Mouse (Mus musculus): Measurements from ENCODE around the gene Taar5. TPM values are rescaled to one million over a fixed set of nuclear protein-coding genes. Genes with fewer than 3 reads are reported as not detected.

The Taar5 gene
- polyA plus RNA-seq (2012; rRNA removed): not detected in 2 replicates

DNA sequence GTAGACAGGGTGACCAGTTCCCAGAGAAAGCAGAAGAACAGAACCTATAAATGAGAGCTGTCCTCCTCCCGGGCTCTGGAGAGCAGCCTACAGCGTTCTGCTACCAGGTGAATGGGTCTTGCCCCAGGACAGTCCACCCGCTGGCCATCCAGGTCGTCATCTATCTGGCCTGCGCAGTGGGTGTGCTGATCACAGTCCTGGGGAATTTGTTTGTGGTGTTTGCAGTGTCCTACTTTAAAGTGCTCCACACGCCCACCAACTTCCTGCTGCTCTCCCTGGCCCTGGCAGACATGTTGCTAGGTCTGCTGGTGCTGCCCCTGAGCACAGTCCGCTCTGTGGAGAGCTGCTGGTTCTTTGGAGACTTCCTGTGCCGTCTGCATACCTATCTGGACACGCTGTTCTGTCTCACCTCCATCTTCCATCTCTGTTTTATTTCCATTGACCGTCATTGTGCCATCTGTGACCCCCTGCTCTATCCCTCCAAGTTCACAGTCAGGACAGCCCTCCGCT, at the start of gene Taar5:
TSS of gene Taar5 (plus strand) at position 51 of the 510 bp plus-strand sequence.
- DNase-seq (ENCODE audit: low spot score): no peak

DNA sequence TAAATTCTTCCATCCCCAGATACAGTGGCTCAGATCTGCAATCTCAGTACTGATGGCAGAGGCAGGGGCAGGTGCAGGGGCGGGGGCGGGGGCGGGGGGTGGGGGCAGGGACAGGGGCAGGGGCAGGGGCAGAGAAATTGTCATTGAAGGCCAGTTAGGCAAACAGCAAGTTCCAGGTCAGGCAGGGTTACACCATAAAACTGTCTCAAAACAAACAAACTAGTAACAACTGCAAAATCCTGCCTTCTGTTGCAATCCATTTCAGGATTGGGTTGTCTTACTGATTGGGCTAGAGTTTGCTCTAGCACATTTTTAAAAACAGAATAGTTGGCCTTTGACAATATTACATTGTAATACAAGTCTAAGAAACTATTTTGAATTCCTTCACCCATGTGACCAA, 48.0 kb upstream of the Taar5 start:
- no peak for DNase-seq (ENCODE audit: low spot score)

DNA sequence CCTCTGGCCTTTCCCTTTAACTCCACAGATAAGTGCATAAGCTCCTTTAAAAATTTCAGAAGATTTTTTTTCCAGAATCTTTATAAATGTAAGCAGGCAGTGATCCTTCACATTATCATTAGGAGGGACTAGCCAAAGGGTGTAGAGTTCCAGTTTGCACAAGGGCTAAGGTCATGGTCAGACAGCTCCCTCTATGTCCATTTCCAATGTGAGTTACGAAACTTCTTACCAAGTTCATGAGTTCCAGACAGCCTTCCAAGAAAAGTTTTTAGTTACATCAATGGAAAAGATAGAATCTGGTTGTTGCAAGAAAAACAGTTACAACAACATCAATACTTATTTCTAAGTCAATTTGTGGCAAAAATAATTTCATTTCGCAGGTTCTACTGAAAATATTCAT, 46.6 kb upstream of the Taar5 start:
- DNase-seq (ENCODE audit: low spot score): no peak

DNA sequence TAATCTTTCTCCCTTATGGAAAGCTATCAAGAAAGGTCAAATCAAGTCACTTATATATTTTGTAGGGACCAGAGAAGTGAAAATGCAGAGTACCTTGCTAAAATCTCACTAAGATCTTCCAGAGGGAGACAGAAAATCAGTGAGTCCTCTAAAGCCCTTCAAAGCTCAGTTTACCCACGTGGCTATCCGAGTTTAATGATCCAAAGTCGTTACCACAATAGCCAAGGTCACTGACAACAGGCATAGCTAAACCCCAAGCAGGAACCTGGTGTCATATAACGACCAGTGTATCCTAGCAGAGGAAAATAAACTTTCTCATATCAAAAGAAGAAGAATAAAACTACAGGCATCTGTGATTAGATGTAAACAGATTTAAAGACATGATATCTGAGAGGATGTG, 32.9 kb upstream of the Taar5 start:
- no peak for DNase-seq (ENCODE audit: low spot score)

DNA sequence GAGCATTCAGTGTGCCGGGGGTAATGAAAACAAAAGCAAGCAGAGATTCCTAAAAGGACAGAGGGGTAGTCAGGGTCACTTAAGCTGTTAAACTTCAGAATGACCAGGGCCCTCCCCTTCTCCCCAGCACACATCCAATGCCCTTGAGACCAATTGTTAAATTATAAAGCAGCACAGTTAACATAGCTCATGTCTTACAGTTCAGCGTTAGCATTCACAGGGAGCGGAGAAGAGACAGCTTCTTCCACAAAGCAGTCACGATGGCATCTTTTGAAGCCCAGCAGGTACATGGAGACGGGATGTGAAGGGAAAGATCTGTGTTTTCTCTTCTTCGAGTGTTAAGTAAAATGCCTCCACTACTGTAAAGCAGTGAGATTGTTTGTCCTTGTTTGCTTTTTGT, 32.2 kb upstream of the Taar5 start, which contains the start of gene Taar2:
TSS of gene Taar2 (plus strand) at position 261 of the 400 bp plus-strand sequence.
- DNase-seq (ENCODE audit: low spot score): no peak

DNA sequence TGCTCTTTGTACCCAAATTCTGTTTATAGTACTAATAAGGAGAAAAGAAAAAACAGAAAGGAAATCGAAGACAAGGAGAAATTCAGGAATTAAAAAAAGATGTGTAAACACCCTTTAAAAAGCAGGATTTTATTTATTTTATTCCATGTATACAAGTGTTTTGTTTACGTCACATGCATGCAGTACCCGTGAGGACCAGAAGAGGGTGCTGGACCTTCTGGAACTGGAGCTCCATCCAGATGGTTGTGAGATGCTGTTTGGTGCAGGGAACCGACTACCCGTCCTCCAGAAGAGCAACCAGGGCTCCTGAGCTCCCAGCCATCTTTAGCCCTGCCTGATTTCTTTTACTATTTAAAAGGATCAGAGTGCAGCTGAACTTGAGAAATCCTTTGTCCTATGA, 28.0 kb upstream of the Taar5 start:
- no peak for DNase-seq (ENCODE audit: low spot score)

DNA sequence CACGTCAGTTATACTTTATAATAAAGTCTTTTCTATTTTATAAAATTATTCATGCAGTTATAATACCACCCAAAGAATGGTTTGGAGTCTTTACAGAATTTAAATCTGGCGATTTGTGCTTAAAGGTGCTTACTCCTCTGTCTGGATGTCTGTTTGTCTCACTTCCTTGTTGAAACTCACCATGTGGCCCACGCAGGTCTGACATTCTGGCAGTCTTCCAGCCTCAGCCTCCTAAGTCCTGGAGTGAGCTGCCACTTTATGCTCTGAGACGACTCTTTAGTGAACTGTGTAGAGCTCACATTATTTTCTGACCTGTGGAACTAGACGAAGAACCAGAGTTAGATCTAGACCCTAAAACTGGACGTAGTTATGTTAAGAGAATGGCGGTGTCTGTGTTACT, 22.5 kb upstream of the Taar5 start:
- no peak for DNase-seq (ENCODE audit: low spot score)

DNA sequence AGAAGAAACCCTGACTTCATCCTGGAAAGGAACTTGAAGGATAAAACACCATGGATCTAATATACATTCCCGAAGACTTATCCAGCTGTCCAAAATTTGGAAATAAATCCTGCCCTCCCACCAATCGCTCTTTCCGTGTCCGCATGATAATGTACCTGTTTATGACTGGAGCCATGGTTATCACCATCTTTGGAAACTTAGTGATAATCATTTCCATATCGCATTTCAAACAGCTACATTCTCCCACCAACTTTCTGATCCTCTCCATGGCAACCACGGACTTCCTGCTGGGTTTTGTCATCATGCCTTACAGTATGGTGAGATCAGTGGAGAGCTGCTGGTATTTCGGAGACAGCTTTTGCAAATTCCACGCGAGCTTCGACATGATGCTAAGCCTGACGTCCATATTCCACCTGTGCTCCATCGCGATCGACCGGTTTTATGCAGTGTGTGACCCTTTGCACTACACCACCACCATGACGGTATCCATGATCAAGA, 20.9 kb upstream of the Taar5 start, which contains the start of gene Taar3:
TSS of gene Taar3 (plus strand) at position 51 of the 498 bp plus-strand sequence.
- DNase-seq (ENCODE audit: low spot score): no peak

DNA sequence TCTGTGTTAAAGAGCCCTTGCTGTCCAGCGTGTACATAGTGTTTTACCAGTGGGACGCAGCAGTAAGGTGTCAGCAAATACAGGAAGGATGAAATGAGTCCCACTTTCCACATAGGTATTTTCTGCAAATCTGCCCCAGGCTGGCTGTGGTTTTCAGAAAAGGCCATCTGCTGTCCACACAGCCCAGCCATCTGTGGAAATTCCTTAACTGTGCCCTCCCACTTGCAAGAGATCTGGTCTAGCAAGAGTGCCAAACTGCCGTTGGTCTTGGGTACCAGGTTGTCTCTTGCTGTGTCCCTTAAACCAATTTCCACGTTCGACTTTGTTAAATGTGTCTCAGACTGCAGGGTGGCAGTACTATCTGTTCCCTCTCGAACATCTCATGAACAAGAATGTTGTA, 18.8 kb upstream of the Taar5 start:
- no peak for DNase-seq (ENCODE audit: low spot score)

DNA sequence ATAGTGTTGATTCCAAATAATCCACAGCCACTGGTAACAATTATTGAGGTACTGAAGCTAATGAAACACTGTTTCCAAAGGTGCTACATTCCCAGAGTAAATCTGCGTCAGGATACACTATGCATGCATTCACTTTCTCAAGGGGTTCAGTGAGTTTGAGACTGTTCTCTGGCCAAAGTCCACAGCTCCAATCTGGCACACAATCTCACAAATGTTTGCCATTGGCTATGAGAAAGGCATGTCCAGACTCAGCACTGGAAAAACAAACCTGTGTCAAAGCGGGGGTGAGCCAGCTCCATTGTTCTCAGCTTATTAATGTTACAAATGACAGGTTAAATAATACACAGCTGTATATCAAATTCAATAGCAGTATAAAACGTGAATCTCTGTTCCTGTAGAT, 11.4 kb upstream of the Taar5 start:
- DNase-seq (ENCODE audit: low spot score): no peak

DNA sequence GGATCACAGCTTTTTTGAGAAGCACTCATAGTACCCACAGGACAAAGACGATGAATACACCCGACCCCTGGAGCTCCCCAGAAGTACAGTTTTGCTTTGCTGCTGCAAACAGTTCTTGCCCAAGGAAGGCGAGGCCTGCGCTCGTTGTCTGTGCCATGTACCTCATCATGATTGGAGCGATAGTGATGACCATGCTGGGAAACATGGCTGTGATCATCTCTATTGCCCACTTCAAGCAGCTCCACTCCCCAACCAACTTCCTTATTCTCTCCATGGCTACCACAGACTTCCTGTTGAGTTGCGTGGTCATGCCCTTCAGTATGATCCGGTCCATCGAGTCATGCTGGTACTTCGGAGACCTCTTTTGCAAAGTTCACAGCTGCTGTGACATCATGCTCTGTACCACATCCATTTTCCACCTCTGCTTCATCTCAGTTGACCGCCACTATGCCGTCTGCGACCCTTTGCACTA, 10.0 kb upstream of the Taar5 start, which contains the start of gene Taar4:
TSS of gene Taar4 (plus strand) at position 51 of the 472 bp plus-strand sequence.
- no peak for DNase-seq (ENCODE audit: low spot score)

DNA sequence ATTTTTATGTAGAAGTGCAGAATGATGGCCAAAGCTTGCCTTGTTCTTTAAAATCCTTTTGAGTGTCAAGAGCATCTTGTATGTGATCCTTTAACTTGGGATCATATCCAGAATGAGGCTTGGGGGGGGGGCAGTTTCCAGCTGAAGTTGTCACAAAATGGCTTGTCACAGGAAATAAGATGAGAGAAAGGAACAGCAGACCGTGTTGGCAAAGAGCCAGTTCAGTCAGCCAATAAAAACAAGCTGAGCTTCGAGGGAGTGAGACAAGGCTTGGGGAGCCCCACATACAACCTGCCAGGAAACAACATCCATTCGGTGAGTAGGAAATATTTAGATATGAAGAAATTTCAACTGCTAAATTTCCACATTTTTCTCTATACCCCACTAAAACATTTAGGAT, 7.1 kb upstream of the Taar5 start:
- no peak for DNase-seq (ENCODE audit: low spot score)

DNA sequence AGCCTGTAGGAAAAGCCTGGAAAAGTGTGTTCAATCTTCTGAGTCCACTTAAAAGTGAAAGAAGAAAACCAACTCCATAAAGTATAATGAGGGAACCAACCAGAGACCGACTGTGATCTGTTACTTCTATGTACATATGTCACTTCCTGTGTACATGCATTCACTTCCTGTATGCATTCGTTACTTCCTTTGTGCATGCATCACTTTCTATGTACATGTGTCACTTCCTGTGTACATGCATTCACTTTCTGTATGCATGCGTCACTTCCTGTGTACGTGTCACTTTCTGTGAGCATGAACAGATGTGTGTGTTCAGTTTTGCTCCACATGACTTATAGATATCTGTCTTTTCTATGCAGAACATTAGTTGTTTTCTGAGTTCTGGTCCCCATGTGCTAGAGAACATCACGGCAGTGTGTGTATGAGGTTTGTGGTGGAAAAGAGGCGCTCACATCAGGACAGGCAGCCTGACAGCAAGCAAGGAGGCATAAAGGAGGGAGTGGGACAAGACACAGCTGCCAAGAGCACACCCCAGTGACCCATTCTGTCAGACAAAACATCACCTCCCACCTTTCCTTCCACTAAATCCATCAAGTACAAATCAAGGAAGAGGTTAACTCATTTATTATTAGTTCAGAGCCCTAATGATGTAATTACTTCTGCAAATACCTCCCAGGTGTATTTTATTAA, 5.4 kb upstream of the Taar5 start:
- no peak for DNase-seq (ENCODE audit: low spot score)

DNA sequence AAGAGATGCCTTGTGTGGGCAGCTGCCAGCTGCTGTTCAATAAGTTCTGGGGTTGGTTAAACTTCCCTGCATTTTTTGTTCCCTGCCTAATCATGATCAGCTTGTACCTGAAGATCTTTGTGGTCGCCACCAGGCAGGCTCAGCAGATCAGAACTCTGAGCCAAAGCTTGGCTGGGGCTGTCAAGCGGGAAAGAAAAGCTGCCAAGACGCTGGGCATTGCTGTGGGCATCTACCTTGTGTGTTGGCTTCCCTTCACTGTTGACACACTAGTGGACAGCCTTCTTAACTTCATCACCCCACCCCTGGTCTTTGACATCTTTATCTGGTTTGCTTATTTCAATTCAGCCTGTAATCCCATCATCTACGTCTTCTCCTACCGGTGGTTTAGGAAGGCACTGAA, 750 bp downstream of the Taar5 start:
- DNase-seq (ENCODE audit: low spot score): no peak

DNA sequence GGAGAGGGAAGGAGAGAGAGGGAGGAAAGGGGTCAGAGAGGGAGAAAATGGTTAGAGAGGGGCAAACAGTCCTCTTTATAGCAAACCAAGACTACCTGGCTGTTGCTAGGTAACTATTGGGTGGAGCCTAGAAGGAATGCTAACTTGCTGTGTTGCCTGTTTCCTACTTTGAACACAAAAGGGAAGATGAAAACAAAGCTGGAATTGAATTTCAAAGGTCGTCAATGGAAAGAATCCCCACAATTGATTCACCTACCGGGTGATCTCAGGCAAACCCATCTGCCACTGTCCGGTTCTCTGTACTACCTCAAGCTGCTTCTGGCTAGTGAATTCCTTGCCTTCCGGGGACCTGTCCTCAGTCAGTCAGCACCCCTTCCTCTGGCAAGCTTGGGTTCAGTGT, 7.5 kb downstream of the Taar5 start:
- DNase-seq (ENCODE audit: low spot score): no peak

DNA sequence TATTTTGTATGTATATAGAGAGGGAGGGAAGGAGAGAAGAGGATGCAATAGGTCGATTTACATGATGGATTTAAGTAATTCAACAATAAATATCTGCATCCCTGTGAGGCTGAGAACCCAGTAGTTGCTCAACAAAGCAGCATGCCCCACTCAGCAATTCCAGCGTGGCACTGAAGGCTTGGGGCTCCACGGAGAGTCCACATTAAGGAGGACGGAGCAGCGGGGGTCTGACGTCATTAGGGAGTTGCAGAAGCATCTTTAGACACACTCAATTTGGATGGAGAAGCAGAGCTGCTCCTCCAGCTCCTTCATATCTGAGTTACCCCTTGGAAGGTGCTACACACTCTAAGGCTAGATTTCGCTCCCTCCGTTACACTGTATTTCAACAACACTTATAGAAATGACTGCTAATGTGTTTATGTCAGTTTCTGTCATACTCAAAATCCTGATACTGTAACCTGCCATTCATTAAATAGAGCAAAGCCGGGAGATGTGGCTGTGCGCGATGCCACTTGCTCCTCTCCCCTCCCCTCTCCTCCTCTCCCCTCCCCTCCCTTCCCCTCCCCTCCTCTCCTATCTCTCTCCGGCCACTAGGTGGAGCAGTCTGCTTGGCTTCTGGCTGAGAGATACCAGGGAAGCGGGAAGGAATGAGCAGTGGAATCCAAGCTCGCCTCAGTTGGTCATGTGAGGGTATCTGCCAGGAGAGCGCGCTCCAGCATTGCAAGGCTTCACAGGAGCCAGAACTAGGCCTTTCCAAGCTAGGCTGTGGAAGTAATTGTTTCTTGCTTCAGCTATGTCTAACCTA, 8.6 kb downstream of the Taar5 start:
- peak; percentile 48 for DNase-seq (ENCODE audit: low spot score)

DNA sequence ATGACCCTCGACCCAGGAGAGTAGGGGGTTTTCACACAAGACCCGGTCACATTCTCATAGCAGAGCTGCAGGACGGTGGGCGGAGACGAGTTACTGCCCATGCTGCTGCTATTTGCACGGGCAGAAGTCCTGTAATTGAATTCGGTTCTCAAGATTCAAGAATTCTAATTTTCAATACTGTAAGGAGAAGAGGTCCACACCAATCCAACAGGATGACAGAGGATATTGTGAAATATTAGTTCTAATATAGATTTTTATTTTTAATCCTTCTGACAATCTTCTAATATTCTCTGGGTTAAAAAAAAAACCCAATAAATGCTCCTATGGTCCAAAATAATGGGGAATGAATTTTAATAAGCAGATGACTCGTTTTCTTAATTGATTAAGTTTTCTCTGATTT, 15.0 kb downstream of the Taar5 start, which contains the start of gene Taar6:
TSS of gene Taar6 (minus strand) at position 101 of the 400 bp plus-strand sequence.
- no peak for DNase-seq (ENCODE audit: low spot score)

DNA sequence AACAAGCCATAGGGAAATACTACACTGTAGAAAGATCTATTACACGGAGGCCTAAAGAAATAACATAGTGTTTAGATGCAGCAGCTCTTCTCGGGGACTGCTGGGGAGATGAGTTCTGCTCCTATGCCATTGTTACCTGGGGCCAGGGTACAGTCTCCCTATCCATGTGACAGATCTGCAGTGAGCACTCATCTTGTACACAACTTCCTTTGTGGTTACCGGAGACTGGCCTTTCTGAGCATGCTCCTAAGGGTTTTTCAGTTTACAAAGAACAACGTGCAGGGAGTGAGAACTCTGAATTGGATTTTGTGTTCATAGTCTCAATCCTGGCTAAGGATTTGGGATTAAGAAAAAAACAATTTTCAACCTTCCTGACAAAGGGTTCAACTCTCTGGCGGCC, 15.9 kb downstream of the Taar5 start:
- no peak for DNase-seq (ENCODE audit: low spot score)

DNA sequence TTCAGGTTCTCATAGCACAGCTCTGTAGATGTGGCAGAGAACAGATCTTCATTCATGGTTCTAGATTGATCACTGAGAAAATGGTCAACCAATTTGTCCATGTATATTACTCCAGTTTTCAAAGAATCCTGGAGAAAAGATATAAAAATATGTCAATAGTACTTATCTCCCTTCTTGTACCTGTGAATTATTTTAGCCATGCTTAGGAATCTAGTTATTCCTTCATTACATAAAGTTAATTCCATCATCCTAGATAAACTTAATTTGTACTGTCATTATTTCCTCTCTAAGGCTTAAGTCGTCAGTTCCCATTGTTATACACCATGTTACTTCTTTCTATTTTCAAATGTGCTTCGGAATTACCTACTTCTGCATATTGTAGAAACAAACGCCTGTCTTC, 22.9 kb downstream of the Taar5 start, which contains the start of gene Taar7a:
TSS of gene Taar7a (minus strand) at position 101 of the 400 bp plus-strand sequence.
- DNase-seq (ENCODE audit: low spot score): no peak

DNA sequence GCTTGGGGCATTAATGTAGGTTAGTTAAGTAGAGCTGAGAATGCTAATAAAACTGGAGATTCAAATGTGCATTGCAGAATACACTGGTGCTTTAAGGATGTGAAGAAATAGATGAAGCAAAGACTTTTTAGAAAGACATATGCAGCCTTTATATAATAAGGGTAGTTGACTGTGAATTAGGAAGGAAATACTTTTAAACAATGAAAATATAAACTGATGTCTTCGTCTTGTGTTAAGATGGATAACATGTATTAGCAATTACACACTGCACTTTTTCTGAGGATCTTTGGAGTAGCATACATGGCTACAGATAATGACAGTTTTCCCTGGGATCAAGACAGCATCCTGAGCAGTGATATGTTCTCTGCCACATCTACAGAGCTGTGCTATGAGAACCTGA, 29.1 kb downstream of the Taar5 start, which contains the start of gene Taar7b:
TSS of gene Taar7b (plus strand) at position 301 of the 400 bp plus-strand sequence.
- no peak for DNase-seq (ENCODE audit: low spot score)

DNA sequence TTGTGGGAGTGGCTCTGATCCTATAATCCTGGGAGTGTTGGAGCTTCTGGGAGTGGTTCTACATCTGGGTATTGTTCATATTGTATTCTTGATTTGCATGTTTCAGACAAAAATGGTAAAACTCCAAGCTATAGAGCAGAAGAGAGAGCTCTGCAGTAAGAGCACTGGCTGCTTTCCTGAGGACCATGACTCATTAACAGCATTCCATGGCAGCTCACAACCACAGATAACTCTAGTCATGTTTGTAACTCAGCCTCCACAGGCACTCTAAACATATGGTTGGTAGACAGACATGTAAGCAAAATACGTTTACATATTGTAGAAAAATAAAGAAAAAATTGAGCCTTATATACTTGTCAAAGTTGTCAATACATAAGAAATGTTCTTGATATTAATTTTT, 35.9 kb downstream of the Taar5 start:
- no peak for DNase-seq (ENCODE audit: low spot score)

DNA sequence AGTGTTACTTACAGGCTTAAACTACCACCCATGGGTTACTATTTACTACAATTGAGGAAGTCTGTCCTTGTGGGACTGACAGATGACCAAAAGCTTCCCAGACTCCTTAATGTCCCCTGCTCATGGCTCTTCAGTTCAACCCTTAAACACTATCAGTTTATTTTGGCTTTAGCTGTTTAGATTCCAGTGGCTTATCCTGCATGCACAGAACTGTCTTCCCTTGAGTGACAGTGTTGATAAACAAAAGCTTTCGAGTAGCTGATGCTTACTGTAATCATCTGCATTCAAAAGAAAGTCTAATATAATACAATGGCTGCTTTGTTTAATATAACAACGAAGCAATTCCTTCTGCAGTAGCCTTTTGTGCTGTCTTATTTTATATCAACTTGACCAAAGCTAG, 36.5 kb downstream of the Taar5 start:
- no peak for DNase-seq (ENCODE audit: low spot score)
